Mouse (Mus musculus): Measurements from ENCODE around the gene Gss. TPM values are rescaled to one million over a fixed set of nuclear protein-coding genes. Genes with fewer than 3 reads are reported as not detected.

Gene Gss
- polyA plus RNA-seq (2015; fragmentation: Nextera tagmentation; extraction: Ambion mirVana), result 40.1 and 45.0 TPM in 2 replicates

- under 1% methylated on average over 53 of the region's 53 CpGs for WGBS
- peak; percentile 95 for ATAC-seq (replicated peaks; ENCODE audit: low FRiP score)
- no peaks in the 10 kb centered on the region for H3K27me3 ChIP-seq
These were observed at the start of gene Gss for GRCm38 (mm10) chr2:155592137-155592853. Gss (minus strand) TSS chr2:155592810.

GRCm38 (mm10) chr2:155641540-155642472 is 49.2 kb upstream of the Gss start:
- H3K27ac ChIP-seq, result no peak overlapping the region
- no peaks in the 10 kb centered on the region for H3K9me3 ChIP-seq (replicated peaks)
- no peak overlapping the region for H3K4me2 ChIP-seq
- H3K4me1 ChIP-seq, result no peaks in the 10 kb centered on the region
- H3K36me3 ChIP-seq, result peaks cover 99% of the 10 kb centered on the region
- no peaks in the 10 kb centered on the region for H3K27me3 ChIP-seq
- H3K4me3 ChIP-seq (replicated peaks), result no peak overlapping the region
- WGBS, result 87% methylated on average over 18 of the region's 18 CpGs
- H3K9ac ChIP-seq, result no peak overlapping the region
- ATAC-seq (replicated peaks; ENCODE audit: low FRiP score), result peak; percentile 60; the same call in 1 of the 2 replicates

More at GRCm38 (mm10) chr2:155592137-155592853, at the start of gene Gss:
- Histone ChIP-seq H3K9ac (peak within 1 kb of the TSS; percentile 70), H3K4me2 (peak within 1 kb of the TSS; percentile 76), H3K36me3 (no peaks in the 10 kb centered on the region), H3K27ac (peak within 1 kb of the TSS; percentile 91), H3K4me3 (replicated peaks) (peak within 1 kb of the TSS; percentile 71), H3K9me3 (replicated peaks) (no peaks in the 10 kb centered on the region), H3K4me1 (peaks cover 18% of the 10 kb centered on the region)

- H3K36me3 ChIP-seq, result peaks cover 99% of the 10 kb centered on the region
- no peaks in the 10 kb centered on the region for H3K4me1 ChIP-seq
- no peak for ATAC-seq (replicated peaks; ENCODE audit: low FRiP score)
- H3K27me3 ChIP-seq, result no peaks in the 10 kb centered on the region
- WGBS, result 93% methylated on average over 6 of the region's 6 CpGs
- no peak overlapping the region for H3K4me2 ChIP-seq
- no peak overlapping the region for H3K9ac ChIP-seq
- H3K4me3 ChIP-seq (replicated peaks), result no peak overlapping the region
- no peak overlapping the region for H3K27ac ChIP-seq
- no peaks in the 10 kb centered on the region for H3K9me3 ChIP-seq (replicated peaks)
These were observed 48.0 kb upstream of the Gss start for GRCm38 (mm10) chr2:155640656-155641055.

GRCm38 (mm10) chr2:155637411-155637810 is 44.8 kb upstream of the Gss start:
- 93% methylated on average over 4 of the region's 4 CpGs for WGBS
- Histone ChIP-seq H3K36me3 (peaks cover 98% of the 10 kb centered on the region), H3K9ac (no peak overlapping the region), H3K27ac (no peak overlapping the region), H3K4me3 (replicated peaks) (no peak overlapping the region), H3K4me2 (no peak overlapping the region), H3K4me1 (peaks cover 5% of the 10 kb centered on the region; the same call in 1 of the 2 replicates), H3K9me3 (replicated peaks) (no peaks in the 10 kb centered on the region), H3K27me3 (peaks cover 11% of the 10 kb centered on the region)
- no peak for ATAC-seq (replicated peaks; ENCODE audit: low FRiP score)

GRCm38 (mm10) chr2:155636881-155637280 is 44.3 kb upstream of the Gss start:
- Histone ChIP-seq H3K9ac (no peak overlapping the region), H3K4me2 (no peak overlapping the region), H3K4me3 (replicated peaks) (no peak overlapping the region), H3K27me3 (peaks cover 16% of the 10 kb centered on the region), H3K27ac (no peak overlapping the region), H3K9me3 (replicated peaks) (no peaks in the 10 kb centered on the region), H3K36me3 (peaks cover 98% of the 10 kb centered on the region), H3K4me1 (peaks cover 10% of the 10 kb centered on the region; the same call in 1 of the 2 replicates)
- ATAC-seq (replicated peaks; ENCODE audit: low FRiP score), result no peak

GRCm38 (mm10) chr2:155635961-155636360 is 43.4 kb upstream of the Gss start:
- H3K27me3 ChIP-seq, result peaks cover 24% of the 10 kb centered on the region
- no peak overlapping the region for H3K4me2 ChIP-seq
- H3K9me3 ChIP-seq (replicated peaks), result no peaks in the 10 kb centered on the region
- H3K27ac ChIP-seq, result no peak overlapping the region
- peaks cover 18% of the 10 kb centered on the region for H3K4me1 ChIP-seq
- no peak overlapping the region for H3K4me3 ChIP-seq (replicated peaks)
- peaks cover 89% of the 10 kb centered on the region for H3K36me3 ChIP-seq
- ATAC-seq (replicated peaks; ENCODE audit: low FRiP score), result no peak
- 95% methylated on average over 8 of the region's 8 CpGs for WGBS
- H3K9ac ChIP-seq, result no peak overlapping the region

GRCm38 (mm10) chr2:155634562-155634961 is 42.0 kb upstream of the Gss start:
- H3K27ac ChIP-seq, result no peak overlapping the region
- H3K36me3 ChIP-seq, result peaks cover 75% of the 10 kb centered on the region
- no peak overlapping the region for H3K9ac ChIP-seq
- H3K9me3 ChIP-seq (replicated peaks), result no peaks in the 10 kb centered on the region
- ATAC-seq (replicated peaks; ENCODE audit: low FRiP score), result no peak
- peaks cover 38% of the 10 kb centered on the region for H3K27me3 ChIP-seq
- no peak overlapping the region for H3K4me3 ChIP-seq (replicated peaks)
- peaks cover 32% of the 10 kb centered on the region for H3K4me1 ChIP-seq
- WGBS, result 91% methylated on average over 8 of the region's 8 CpGs
- no peak overlapping the region for H3K4me2 ChIP-seq

GRCm38 (mm10) chr2:155633731-155634130 is 41.1 kb upstream of the Gss start:
- H3K36me3 ChIP-seq, result peaks cover 66% of the 10 kb centered on the region
- H3K4me2 ChIP-seq, result no peak overlapping the region
- no peaks in the 10 kb centered on the region for H3K9me3 ChIP-seq (replicated peaks)
- 94% methylated on average over 9 of the region's 9 CpGs for WGBS
- no peak overlapping the region for H3K27ac ChIP-seq
- peaks cover 47% of the 10 kb centered on the region for H3K27me3 ChIP-seq
- no peak for ATAC-seq (replicated peaks; ENCODE audit: low FRiP score)
- no peak overlapping the region for H3K4me3 ChIP-seq (replicated peaks)
- no peak overlapping the region for H3K9ac ChIP-seq
- peaks cover 41% of the 10 kb centered on the region for H3K4me1 ChIP-seq

GRCm38 (mm10) chr2:155633121-155633520 is 40.5 kb upstream of the Gss start:
- WGBS, result 70% methylated on average over 19 of the region's 19 CpGs
- Histone ChIP-seq H3K4me3 (replicated peaks) (no peak overlapping the region), H3K4me1 (peaks cover 42% of the 10 kb centered on the region)

GRCm38 (mm10) chr2:155632138-155632936 is 39.7 kb upstream of the Gss start:
- H3K9me3 ChIP-seq (replicated peaks), result no peaks in the 10 kb centered on the region
- no peak overlapping the region for H3K27ac ChIP-seq
- H3K4me2 ChIP-seq, result no peak overlapping the region
- no peak overlapping the region for H3K4me3 ChIP-seq (replicated peaks)
- no peak overlapping the region for H3K9ac ChIP-seq
- ATAC-seq (replicated peaks; ENCODE audit: low FRiP score), result no peak
- H3K4me1 ChIP-seq, result peaks cover 42% of the 10 kb centered on the region
- 72% methylated on average over 30 of the region's 30 CpGs for WGBS
- peaks cover 52% of the 10 kb centered on the region for H3K36me3 ChIP-seq
- H3K27me3 ChIP-seq, result peaks cover 61% of the 10 kb centered on the region

More at GRCm38 (mm10) chr2:155633121-155633520, 40.5 kb upstream of the Gss start:
- no peak for ATAC-seq (replicated peaks; ENCODE audit: low FRiP score)
- no peaks in the 10 kb centered on the region for H3K9me3 ChIP-seq (replicated peaks)
- no peak overlapping the region for H3K9ac ChIP-seq
- H3K4me2 ChIP-seq, result no peak overlapping the region
- peaks cover 60% of the 10 kb centered on the region for H3K36me3 ChIP-seq
- H3K27ac ChIP-seq, result no peak overlapping the region
- H3K27me3 ChIP-seq, result peaks cover 53% of the 10 kb centered on the region

- peaks cover 73% of the 10 kb centered on the region for H3K27me3 ChIP-seq
- no peak for ATAC-seq (replicated peaks; ENCODE audit: low FRiP score)
- no peaks in the 10 kb centered on the region for H3K9me3 ChIP-seq (replicated peaks)
- WGBS, result 26% methylated on average over 43 of the region's 43 CpGs
- peak overlapping the region; percentile 2; the same call in 1 of the 2 replicates for H3K4me2 ChIP-seq
- H3K27ac ChIP-seq, result no peak overlapping the region
- H3K4me3 ChIP-seq (replicated peaks), result no peak overlapping the region
- peaks cover 50% of the 10 kb centered on the region for H3K4me1 ChIP-seq
- H3K36me3 ChIP-seq, result peaks cover 37% of the 10 kb centered on the region
- H3K9ac ChIP-seq, result no peak overlapping the region
These were observed 38.2 kb upstream of the Gss start for GRCm38 (mm10) chr2:155630590-155631416.

All from kidney, embryonic 15.5 days (tissue).